Mouse (Mus musculus): Measurements from ENCODE around the gene Syt1. TPM values are rescaled to one million over a fixed set of nuclear protein-coding genes. Genes with fewer than 3 reads are reported as not detected.
A peak's percentile ranks its signal among the peaks of the same experiment; 100 is the strongest.

Syt1 gene
- total RNA-seq, 4 experiments from 2014 or later: 906 to 1,068 (median 986) TPM

DNA sequence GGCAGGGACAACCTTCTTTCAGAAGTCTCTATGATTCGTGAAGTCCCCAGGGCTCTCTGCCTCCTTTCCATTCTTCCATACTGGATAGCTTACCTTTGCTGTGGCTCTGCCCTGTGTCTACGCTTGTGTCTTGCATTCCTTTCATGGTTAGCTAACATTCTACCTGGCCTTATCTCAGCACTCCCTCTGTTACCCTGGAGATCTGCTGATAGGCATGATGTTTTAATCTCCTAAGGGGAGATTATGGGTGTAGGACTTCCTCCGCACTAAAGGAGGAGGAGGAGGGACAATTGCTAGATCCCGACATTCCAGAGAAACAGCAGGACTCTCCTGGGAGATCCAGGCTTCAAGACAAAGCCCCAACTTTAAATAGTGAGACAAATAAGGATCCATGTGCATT, 479.7 kb downstream of the Syt1 start:
- DNase-seq (ENCODE audit: low spot score in 2 of 2): no peak

DNA sequence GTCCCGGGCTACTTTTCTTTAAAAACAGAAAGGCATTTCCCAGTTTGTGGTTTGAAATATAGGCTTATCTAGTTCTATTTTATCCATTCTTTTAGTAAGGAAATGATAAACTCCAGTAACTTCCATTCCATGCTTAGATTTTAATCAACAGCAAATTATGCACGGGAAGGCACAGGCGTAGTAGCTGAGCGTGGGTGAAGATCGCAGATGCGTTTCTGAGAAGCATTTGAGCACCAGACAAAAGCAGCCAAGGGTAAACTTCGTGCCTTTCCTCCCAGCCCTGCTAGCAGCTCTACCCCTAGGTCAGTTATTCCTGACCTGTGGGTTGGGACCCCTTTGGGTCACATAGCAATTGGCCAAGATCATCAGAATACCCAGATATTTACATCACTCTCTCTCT, 482.4 kb downstream of the Syt1 start:
- no peak for DNase-seq (ENCODE audit: low spot score in 2 of 2)

GRCm38 (mm10) chr10:108525506-108525905, 485.3 kb downstream of the Syt1 start:
- no peak for DNase-seq (ENCODE audit: low spot score in 2 of 2)

DNA sequence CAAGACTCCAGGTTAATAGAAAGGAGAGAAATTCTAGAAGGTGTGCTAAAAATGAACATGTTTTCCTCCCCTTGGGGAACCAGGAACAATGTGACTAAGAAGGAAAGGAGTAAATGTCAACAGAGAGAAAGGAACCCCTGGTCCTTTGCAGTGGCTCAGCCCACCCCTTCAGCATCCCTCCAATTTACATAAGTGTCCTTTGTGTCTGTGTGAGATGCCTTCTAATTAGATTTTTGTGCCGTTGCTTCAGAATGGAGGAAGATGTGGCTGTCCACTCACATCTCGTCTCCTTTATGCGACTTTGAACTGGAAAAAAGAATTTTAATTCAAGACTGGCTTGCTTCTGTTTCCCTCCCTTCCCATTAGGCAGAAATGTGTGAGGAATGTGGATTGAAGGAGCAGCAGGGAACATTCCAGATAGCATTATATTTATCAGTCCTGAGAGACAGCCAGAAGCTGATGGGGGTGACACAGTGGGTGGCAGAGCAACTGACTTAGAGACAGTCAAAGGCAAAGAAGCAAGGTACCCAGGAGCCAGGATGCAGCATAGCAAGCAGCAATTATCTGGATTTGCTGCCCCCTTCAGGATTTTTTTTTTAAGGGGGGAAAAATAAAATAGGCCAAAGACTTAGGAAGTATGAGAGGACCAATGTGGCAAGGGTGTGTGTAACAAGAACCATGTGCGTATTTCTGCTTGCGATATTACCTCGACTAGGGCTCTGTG, 486.3 kb downstream of the Syt1 start:
- no peak for DNase-seq (ENCODE audit: low spot score in 2 of 2)

GRCm38 (mm10) chr10:108519156-108519555, 491.6 kb downstream of the Syt1 start:
- no peak for DNase-seq (ENCODE audit: low spot score in 2 of 2)

DNA sequence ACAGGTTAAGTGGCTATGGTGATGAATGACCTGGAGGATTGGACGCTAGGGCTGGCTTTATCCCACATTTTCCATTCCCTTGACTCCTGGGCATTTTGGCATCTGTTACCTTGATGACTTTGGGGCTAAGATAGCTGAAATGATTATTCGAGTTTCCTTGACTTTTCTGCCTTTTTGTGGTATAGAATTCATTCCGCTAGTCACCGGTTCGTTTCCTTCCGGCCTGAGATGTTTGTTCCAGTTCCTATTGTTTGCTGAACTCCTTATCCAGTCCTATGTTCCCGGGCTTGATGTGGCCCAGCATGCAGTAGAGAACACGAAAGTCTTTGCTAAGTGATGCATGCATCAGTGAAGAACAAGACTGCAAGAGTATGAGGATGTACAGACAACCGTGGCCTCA, 493.7 kb downstream of the Syt1 start:
- no peak for DNase-seq (ENCODE audit: low spot score in 2 of 2)

DNA sequence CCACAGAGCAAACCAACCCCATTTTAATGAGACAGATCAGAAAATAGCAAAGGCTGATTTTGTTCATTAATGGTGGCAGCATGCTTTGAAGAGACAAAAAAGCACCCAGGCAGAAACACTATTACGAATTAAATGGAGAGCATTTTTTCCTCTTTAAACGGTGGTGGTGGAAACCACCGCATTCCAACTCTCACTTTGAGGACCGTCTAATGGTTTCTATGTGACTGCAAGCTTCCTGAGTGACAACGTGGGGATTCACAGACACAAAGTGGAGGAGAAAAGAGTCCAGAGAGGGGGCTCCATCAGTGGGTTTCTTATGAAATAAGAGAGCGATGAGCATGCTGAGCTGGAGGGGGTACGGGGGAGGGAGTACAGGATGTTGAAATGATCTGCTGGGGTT, 496.1 kb downstream of the Syt1 start:
- no peak for DNase-seq (ENCODE audit: low spot score in 2 of 2)

GRCm38 (mm10) chr10:108509579-108509978, 501.2 kb downstream of the Syt1 start:
- no peak for DNase-seq (ENCODE audit: low spot score in 2 of 2)

- no peak for DNase-seq (ENCODE audit: low spot score in 2 of 2)
Measured at GRCm38 (mm10) chr10:108506917-108507316, 503.9 kb downstream of the Syt1 start.

GRCm38 (mm10) chr10:108504925-108505324, 505.9 kb downstream of the Syt1 start:
- DNase-seq (ENCODE audit: low spot score in 2 of 2): no peak

DNA sequence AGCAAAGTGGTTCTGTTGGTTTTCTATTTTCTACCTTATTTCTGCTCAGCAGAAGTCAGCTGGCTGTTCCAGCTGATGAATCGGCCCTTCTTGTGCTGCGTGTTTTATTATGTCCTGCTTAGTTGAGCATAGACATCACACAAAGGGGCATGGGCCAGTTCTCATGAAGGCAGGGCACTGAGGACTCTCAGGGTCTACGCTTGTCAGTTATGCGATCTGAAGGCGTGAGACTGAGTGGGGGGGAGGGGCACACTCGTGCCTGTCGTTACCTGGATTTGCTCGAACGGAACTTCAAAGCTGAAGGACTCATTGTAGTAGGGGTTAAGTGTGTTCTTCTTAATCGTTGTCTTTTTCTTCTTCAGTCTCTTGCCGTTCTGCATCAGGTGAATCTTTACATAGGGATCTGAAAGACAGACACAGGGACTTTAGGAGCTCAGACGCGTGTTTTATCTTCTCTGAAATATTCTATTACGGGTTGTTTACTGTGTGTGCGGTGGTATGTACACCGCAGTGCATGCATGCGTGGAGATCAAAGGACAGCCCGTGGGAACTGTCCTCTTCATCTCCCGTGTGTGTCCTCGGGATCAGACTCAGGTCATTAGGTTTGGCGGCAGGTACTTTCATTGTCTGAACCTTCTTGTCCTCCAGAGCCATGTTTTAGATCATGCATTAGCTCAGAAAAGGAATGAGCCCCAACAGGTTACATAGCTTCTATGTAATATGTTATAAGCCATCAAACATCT, 506.5 kb downstream of the Syt1 start:
- DNase-seq (ENCODE audit: low spot score in 2 of 2): no peak

DNA sequence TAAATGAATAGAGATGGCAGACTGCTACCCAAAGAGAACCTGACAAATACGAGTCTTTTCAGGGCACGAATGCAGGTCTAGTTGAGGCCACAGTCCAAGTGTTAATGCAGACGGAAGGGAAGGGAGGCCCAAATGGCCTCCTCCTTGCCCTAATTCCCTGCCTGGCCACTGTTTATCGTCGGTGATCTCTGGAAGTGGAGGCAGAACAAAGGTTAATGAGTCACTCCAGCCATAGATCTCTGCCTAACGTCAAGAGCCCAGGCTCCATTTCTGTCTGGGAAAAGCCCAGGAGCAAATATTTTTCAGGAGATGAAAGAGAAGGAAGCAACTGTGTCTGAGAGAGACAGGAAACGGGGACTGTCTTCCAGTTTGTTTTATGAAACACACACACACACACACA, 520.6 kb downstream of the Syt1 start:
- DNase-seq (ENCODE audit: low spot score in 2 of 2): no peak

DNA sequence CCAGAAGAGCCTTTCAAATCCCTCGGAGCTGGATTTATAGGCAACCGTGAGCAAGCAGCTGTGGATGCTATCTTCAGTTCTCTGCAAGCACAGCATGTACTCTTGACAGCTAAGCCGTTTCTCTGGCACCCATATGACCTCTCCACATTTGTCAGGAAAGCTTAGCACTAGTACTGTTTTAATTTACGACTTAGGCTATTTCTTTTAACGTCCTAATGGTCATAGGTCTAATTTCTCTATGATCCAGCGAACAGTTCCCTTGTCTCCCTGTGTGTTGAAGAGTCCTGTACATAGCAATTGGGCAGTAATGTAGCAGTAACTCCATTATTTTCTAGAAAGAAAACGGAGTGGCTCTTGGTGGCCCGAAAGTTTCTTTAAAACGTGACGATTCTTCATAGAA, 526.8 kb downstream of the Syt1 start:
- DNase-seq (ENCODE audit: low spot score in 2 of 2): no peak

DNA sequence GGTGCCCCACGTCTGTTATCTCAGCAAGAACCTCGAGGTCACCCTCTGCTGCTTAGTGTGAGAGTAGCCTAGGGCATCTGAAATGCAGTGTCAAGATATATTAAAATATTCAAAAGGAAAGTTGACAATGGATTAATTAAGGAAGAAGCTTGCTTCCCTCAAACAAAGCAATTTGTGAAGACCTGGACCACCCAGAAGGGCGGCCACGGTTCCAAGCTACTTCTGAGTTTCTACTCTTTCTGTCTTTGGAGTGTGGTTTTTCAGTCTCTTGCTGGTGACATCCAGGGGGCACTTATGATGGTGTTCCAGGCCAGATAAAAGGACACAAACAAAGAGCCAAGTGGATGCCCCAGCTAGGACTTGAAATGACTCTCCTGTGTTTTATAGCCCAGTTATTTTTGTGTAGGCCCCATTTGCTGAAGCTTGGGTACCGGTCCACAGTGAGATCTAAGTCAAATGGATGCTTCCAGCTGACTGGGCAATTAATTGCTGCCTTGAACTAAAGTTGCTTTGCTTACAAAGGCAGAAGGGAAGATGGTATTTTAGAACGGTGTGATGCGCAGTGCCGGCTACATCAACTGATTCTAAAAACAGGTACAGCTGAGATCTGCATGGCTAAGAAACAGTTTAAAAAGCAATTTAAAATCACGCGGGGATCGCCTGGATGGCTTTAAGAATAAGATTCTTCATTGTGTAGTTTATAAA, 530.5 kb downstream of the Syt1 start:
- DNase-seq (ENCODE audit: low spot score in 2 of 2): no peak

- no peak for DNase-seq (ENCODE audit: low spot score in 2 of 2)
Measured at GRCm38 (mm10) chr10:108470319-108470955, 540.3 kb downstream of the Syt1 start.

GRCm38 (mm10) chr10:108466539-108466938, 544.2 kb downstream of the Syt1 start:
- DNase-seq (ENCODE audit: low spot score in 2 of 2): no peak

DNA sequence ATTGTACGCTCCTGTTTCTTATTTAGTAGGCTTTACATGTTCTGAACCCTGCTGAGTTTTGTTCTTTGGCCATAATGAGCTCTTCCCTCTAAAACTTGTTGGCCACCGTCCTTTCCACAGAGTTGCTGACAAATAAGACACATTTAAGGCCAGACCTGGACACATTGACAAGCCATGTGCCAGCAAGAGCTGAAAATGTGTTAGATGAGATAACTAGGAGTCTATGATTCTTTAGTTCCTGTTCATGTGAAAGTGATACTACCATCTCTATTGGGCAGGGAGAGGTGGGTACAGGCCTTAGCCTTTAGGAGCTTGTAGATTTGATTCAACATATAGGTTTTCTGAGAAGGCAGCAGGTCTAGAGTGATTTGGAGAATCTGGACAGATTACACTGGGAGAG, 548.9 kb downstream of the Syt1 start:
- DNase-seq (ENCODE audit: low spot score in 2 of 2): no peak

DNA sequence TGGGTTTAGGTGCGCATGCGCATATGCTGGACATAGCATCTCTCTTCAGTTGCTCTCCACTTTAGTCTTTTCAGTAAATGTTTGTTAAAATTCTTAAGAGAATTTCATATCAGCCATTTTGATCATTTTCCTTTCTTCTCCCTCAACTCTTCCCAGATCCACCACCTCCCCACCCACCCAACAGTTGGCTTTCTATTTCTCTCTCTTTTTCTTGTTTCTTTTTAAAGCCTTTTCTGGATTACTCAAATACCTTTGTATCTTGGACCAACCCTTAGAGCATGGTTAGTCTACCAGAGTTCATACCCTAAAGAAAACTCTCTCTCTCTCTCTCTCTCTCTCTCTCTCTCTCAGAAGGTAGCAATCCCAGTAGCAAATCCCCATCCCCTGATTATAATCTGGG, 553.7 kb downstream of the Syt1 start:
- DNase-seq (ENCODE audit: low spot score in 2 of 2): no peak

DNA sequence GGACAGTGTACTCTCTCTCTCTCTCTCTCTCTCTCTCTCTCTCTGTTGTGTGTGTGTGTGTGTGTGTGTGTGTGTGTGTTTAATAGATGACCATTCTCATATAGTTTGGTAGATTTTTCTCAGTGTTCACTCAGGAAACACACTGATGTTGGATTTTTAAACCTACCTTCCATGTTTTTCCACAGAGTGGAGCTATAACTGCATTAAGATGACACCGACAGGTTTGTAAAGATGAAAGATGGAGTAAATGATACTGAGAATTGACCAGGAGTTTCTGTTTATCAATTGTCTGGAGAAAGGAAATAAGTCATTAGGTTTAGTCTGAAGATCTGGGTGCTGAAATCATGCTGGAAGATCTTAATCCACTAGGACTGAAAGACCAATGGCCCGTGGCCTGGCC, 554.9 kb downstream of the Syt1 start:
- no peak for DNase-seq (ENCODE audit: low spot score in 2 of 2)

GRCm38 (mm10) chr10:108455204-108455603, 555.6 kb downstream of the Syt1 start:
- no peak for DNase-seq (ENCODE audit: low spot score in 2 of 2)

DNA sequence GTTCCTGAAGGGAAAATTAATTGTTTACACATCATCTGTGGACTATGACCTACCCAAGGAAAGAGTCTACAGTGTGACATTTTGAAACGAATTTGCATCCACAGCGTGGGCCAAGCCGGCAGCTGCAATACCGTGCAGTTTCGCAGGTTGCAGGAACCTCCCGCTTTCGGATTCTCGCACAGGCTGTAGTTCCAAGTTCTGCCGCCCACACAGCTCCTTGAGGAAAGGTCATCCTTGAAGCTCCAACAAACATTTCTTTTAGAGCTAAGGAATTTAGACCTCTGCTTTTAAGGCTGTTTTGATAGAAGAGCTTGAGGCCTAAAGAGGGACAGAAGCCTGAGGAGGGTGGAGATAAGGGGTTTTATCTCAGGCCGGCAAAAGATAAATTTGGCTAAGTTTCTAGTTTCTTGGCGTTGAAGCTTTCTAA, 556.1 kb downstream of the Syt1 start:
- DNase-seq (ENCODE audit: low spot score in 2 of 2): peak in 1 of 2 experiments; percentile 46

GRCm38 (mm10) chr10:108453561-108453960, 557.2 kb downstream of the Syt1 start:
- DNase-seq (ENCODE audit: low spot score in 2 of 2): no peak
